Mouse (Mus musculus) embryonic facial prominence, embryonic 15.5 days (tissue): ENCODE data around the gene Fmnl1. TPM values are rescaled to one million over a fixed set of nuclear protein-coding genes. Genes with fewer than 3 reads are reported as not detected.

Source experiments
- ATAC-seq: fragments of 200-750 bp; cut with Nextera tagmentation; 2 replicates; pipeline ENCODE4 v1.8.0; 2017; ENCODE audit warnings: low read depth, moderate TSS enrichment; ENCODE audit not compliant: insufficient number of reproducible peaks, low FRiP score, low TSS enrichment
- H3K27ac ChIP-seq: fragments of 300-500 bp; sonication (generic); replicated peaks from 2 replicates; pipeline ENCODE4 v1.5.1; 2015; ENCODE audit warnings: mild to moderate bottlenecking, inconsistent platforms
- H3K27me3 ChIP-seq: fragments of 300-500 bp; sonication (generic); 2 replicates; pipeline ENCODE4 v1.6.1; 2015; ENCODE audit warnings: inconsistent platforms
- H3K36me3 ChIP-seq: fragments of 300-500 bp; sonication (generic); 2 replicates; pipeline ENCODE4 v1.6.1; 2015; ENCODE audit warnings: mild to moderate bottlenecking, inconsistent platforms
- H3K4me1 ChIP-seq: fragments of 300-500 bp; sonication (generic); 2 replicates; pipeline ENCODE4 v1.6.1; 2015; ENCODE audit warnings: inconsistent platforms
- H3K4me2 ChIP-seq: fragments of 300-500 bp; sonication (generic); replicated peaks from 2 replicates; pipeline ENCODE4 v1.6.1; 2015; ENCODE audit warnings: mild to moderate bottlenecking, inconsistent platforms
- H3K4me3 ChIP-seq: fragments of 300-500 bp; sonication (generic); replicated peaks from 2 replicates; pipeline ENCODE4 v1.5.1; 2015; ENCODE audit warnings: mild to moderate bottlenecking, inconsistent platforms
- H3K9ac ChIP-seq: fragments of 300-500 bp; sonication (generic); 2 replicates; pipeline ENCODE4 v1.6.1; 2015; ENCODE audit warnings: inconsistent platforms
- H3K9me3 ChIP-seq: fragments of 300-500 bp; sonication (generic); replicated peaks from 2 replicates; pipeline ENCODE4 v1.6.1; 2016; ENCODE audit warnings: inconsistent platforms
- WGBS: fragments of 180-500 bp; shearing (Covaris S2); methylation state at CpG from one replicate; pipeline ENCODE4 v1.1.7; 2015; 5-methylcytosine and 5-hydroxymethylcytosine counted together
- polyA plus RNA-seq: library from polyadenylated mRNA; unstranded; fragments of >200 nt; fragmentation: Nextera tagmentation; extraction: Ambion mirVana; gene quantifications from 2 replicates; pipeline ENCODE4 v1.2.1, GENCODE M21; 2015

Fmnl1 gene
- polyA plus RNA-seq, 1 experiment from 2014 or later, result 2.7 TPM

GRCm38 (mm10) chr11:103175688-103176442, 5.0 kb downstream of the Fmnl1 start:
- Histone ChIP-seq H3K4me2 (no peak overlapping the region), H3K9ac (no peak overlapping the region), H3K27me3 (peaks cover 22% of the 10 kb centered on the region), H3K27ac (no peak overlapping the region), H3K9me3 (no peaks in the 10 kb centered on the region), H3K36me3 (no peaks in the 10 kb centered on the region), H3K4me3 (no peak overlapping the region), H3K4me1 (peaks cover 9% of the 10 kb centered on the region)
- no peak for ATAC-seq
- WGBS, result 60% methylated on average over 14 of the region's 14 CpGs

- Histone ChIP-seq H3K4me1 (peaks cover 4% of the 10 kb centered on the region; the same call in 1 of the 2 replicates), H3K9me3 (no peaks in the 10 kb centered on the region), H3K36me3 (no peaks in the 10 kb centered on the region), H3K4me3 (no peak overlapping the region), H3K4me2 (no peak overlapping the region), H3K27me3 (peaks cover 16% of the 10 kb centered on the region), H3K9ac (no peak overlapping the region), H3K27ac (no peak overlapping the region)
- ATAC-seq, result no peak
- WGBS, result 86% methylated on average over 1 of the region's 1 CpGs
Measured at GRCm38 (mm10) chr11:103176510-103176909, 5.6 kb downstream of the Fmnl1 start.

- ATAC-seq, result no peak
- no peak overlapping the region for H3K9ac ChIP-seq
- H3K9me3 ChIP-seq, result no peaks in the 10 kb centered on the region
- no peak overlapping the region for H3K27ac ChIP-seq
- WGBS, result 64% methylated on average over 5 of the region's 5 CpGs
- H3K36me3 ChIP-seq, result no peaks in the 10 kb centered on the region
- H3K4me2 ChIP-seq, result no peak overlapping the region
- peaks cover 9% of the 10 kb centered on the region for H3K27me3 ChIP-seq
- H3K4me3 ChIP-seq, result no peak overlapping the region
- peaks cover 4% of the 10 kb centered on the region; the same call in 1 of the 2 replicates for H3K4me1 ChIP-seq
Measured at GRCm38 (mm10) chr11:103177216-103177615, 6.3 kb downstream of the Fmnl1 start.

GRCm38 (mm10) chr11:103177815-103178485, 7.0 kb downstream of the Fmnl1 start:
- 80% methylated on average over 15 of the region's 15 CpGs for WGBS

GRCm38 (mm10) chr11:103178748-103179147, 7.8 kb downstream of the Fmnl1 start:
- 93% methylated on average over 8 of the region's 8 CpGs for WGBS
- Histone ChIP-seq H3K4me3 (no peak overlapping the region), H3K27ac (no peak overlapping the region), H3K4me2 (no peak overlapping the region), H3K4me1 (peaks cover 4% of the 10 kb centered on the region; the same call in 1 of the 2 replicates), H3K36me3 (no peaks in the 10 kb centered on the region), H3K9me3 (no peaks in the 10 kb centered on the region), H3K27me3 (no peaks in the 10 kb centered on the region), H3K9ac (no peak overlapping the region)
- ATAC-seq, result no peak

More at GRCm38 (mm10) chr11:103177815-103178485, 7.0 kb downstream of the Fmnl1 start:
- H3K4me1 ChIP-seq, result peaks cover 4% of the 10 kb centered on the region; the same call in 1 of the 2 replicates
- no peaks in the 10 kb centered on the region for H3K36me3 ChIP-seq
- H3K9me3 ChIP-seq, result no peaks in the 10 kb centered on the region
- H3K9ac ChIP-seq, result no peak overlapping the region
- H3K4me2 ChIP-seq, result no peak overlapping the region
- H3K27me3 ChIP-seq, result 0 out of 2 replicates have a peak, but pooled peaks cover 3% of the 10 kb centered on the region
- no peak overlapping the region for H3K27ac ChIP-seq
- H3K4me3 ChIP-seq, result no peak overlapping the region
- ATAC-seq, result no peak

GRCm38 (mm10) chr11:103180426-103180825, 9.5 kb downstream of the Fmnl1 start:
- no peak overlapping the region for H3K4me3 ChIP-seq
- H3K4me2 ChIP-seq, result no peak overlapping the region
- H3K9me3 ChIP-seq, result no peaks in the 10 kb centered on the region
- H3K27me3 ChIP-seq, result 0 out of 2 replicates have a peak, but pooled peaks cover 1% of the 10 kb centered on the region
- H3K4me1 ChIP-seq, result 0 out of 2 replicates have a peak, but pooled peaks cover 4% of the 10 kb centered on the region
- no peaks in the 10 kb centered on the region for H3K36me3 ChIP-seq
- no peak overlapping the region for H3K9ac ChIP-seq
- WGBS, result 70% methylated on average over 1 of the region's 1 CpGs
- no peak overlapping the region for H3K27ac ChIP-seq
- ATAC-seq, result no peak

- no peaks in the 10 kb centered on the region for H3K9me3 ChIP-seq
- no peak overlapping the region for H3K27ac ChIP-seq
- WGBS, result 68% methylated on average over 9 of the region's 9 CpGs
Measured at GRCm38 (mm10) chr11:103181349-103181748, 10.4 kb downstream of the Fmnl1 start.

GRCm38 (mm10) chr11:103181911-103182310, 11.0 kb downstream of the Fmnl1 start:
- WGBS, result 83% methylated on average over 3 of the region's 3 CpGs
- H3K9me3 ChIP-seq, result no peaks in the 10 kb centered on the region
- H3K4me1 ChIP-seq, result no peaks in the 10 kb centered on the region
- no peaks in the 10 kb centered on the region for H3K36me3 ChIP-seq
- no peak overlapping the region for H3K9ac ChIP-seq
- no peak overlapping the region for H3K27ac ChIP-seq
- 0 out of 2 replicates have a peak, but pooled peaks cover 4% of the 10 kb centered on the region for H3K27me3 ChIP-seq
- no peak overlapping the region for H3K4me2 ChIP-seq
- no peak overlapping the region for H3K4me3 ChIP-seq
- no peak for ATAC-seq

More at GRCm38 (mm10) chr11:103181349-103181748, 10.4 kb downstream of the Fmnl1 start:
- Histone ChIP-seq H3K36me3 (no peaks in the 10 kb centered on the region), H3K9ac (no peak overlapping the region), H3K4me3 (no peak overlapping the region), H3K4me1 (no peaks in the 10 kb centered on the region), H3K27me3 (0 out of 2 replicates have a peak, but pooled peaks cover 4% of the 10 kb centered on the region), H3K4me2 (no peak overlapping the region)
- ATAC-seq, result no peak

- whole genome bisulfite sequencing, result 36% methylated on average over 2 of the region's 2 CpGs
- Histone ChIP-seq H3K9me3 (no peaks in the 10 kb centered on the region), H3K27me3 (0 out of 2 replicates have a peak, but pooled peaks cover 4% of the 10 kb centered on the region), H3K4me1 (no peaks in the 10 kb centered on the region), H3K4me2 (no peak overlapping the region), H3K4me3 (no peak overlapping the region), H3K27ac (no peak overlapping the region), H3K36me3 (no peaks in the 10 kb centered on the region), H3K9ac (no peak overlapping the region)
- ATAC-seq, result no peak
Measured at GRCm38 (mm10) chr11:103184891-103185290, 14.0 kb downstream of the Fmnl1 start.

GRCm38 (mm10) chr11:103192230-103192955, 21.5 kb downstream of the Fmnl1 start:
- Histone ChIP-seq H3K4me2 (peak overlapping the region; percentile 55), H3K4me1 (peaks cover 16% of the 10 kb centered on the region), H3K4me3 (peak overlapping the region; percentile 32), H3K36me3 (no peaks in the 10 kb centered on the region), H3K9me3 (no peaks in the 10 kb centered on the region), H3K27me3 (peaks cover 69% of the 10 kb centered on the region), H3K9ac (no peak overlapping the region; the same call in 1 of the 2 replicates), H3K27ac (no peak overlapping the region)
- ATAC-seq, result no peak
- 19% methylated on average over 28 of the region's 28 CpGs for WGBS
